Mouse (Mus musculus) monocyte, adult 5-6 weeks (primary cell): ENCODE measurements around the gene 1700019A02Rik. TPM values are rescaled to one million over a fixed set of nuclear protein-coding genes. Genes with fewer than 3 reads are reported as not detected.

Experiments
- ATAC-seq: fragments of 153-309, 156-312 bp; replicated peaks from 2 replicates; pipeline ENCODE4 v1.8.0; 2017; ENCODE audit warnings: mild to moderate bottlenecking; ENCODE audit not compliant: low TSS enrichment, insufficient number of reproducible peaks, severe bottlenecking, poor library complexity, low FRiP score
- total RNA-seq: library from RNA; stranded (forward); fragments of 200-1000, 200-491, 200-594 nt; gene quantifications from 3 replicates; pipeline ENCODE4 v1.2.3, GENCODE M21; 2017

1700019A02Rik gene
- total RNA-seq: 2.8 TPM in 1 of 3 replicates, not detected in the others

GRCm38 (mm10) chr1:53187536-53187935, at the start of gene 1700019A02Rik:
Gene 1700019A02Rik (minus strand): TSS chr1:53187636.
- no peak for ATAC-seq

- no peak for ATAC-seq
These were observed 38.6 kb upstream of the 1700019A02Rik start for GRCm38 (mm10) chr1:53226063-53226462.

GRCm38 (mm10) chr1:53225616-53226015, 38.2 kb upstream of the 1700019A02Rik start:
- ATAC-seq: no peak

GRCm38 (mm10) chr1:53224775-53225174, 37.3 kb upstream of the 1700019A02Rik start:
- ATAC-seq: no peak

- ATAC-seq: no peak
These were observed 22.7 kb upstream of the 1700019A02Rik start for GRCm38 (mm10) chr1:53210136-53210535.

GRCm38 (mm10) chr1:53203902-53204301, 16.5 kb upstream of the 1700019A02Rik start:
- ATAC-seq: no peak

- ATAC-seq: no peak
These were observed 14.3 kb upstream of the 1700019A02Rik start for GRCm38 (mm10) chr1:53201630-53202199.

GRCm38 (mm10) chr1:53194536-53194935, 7.1 kb upstream of the 1700019A02Rik start:
- ATAC-seq: no peak

GRCm38 (mm10) chr1:53191234-53191633, 3.8 kb upstream of the 1700019A02Rik start:
- no peak for ATAC-seq

GRCm38 (mm10) chr1:53189620-53190019, 2.2 kb upstream of the 1700019A02Rik start:
- no peak for ATAC-seq

- ATAC-seq: no peak
These were observed 1.1 kb downstream of the 1700019A02Rik start for GRCm38 (mm10) chr1:53186301-53186700.

GRCm38 (mm10) chr1:53157715-53158114, 29.7 kb downstream of the 1700019A02Rik start:
- ATAC-seq: no peak

- ATAC-seq: no peak
These were observed 64.4 kb downstream of the 1700019A02Rik start for GRCm38 (mm10) chr1:53123066-53123465.

GRCm38 (mm10) chr1:53110561-53110960, 76.9 kb downstream of the 1700019A02Rik start:
- no peak for ATAC-seq

Other genes with a start within 250 kb of the 1700019A02Rik start
- gene 1700019D03Rik, start 167.5 kb downstream of the 1700019A02Rik start, total RNA-seq: 0.19 to 0.87 TPM (median 0.43 TPM) in 3 replicates
- gene Mstn, start 126.0 kb downstream of the 1700019A02Rik start, total RNA-seq: not detected in 3 replicates
- 4.2 to 19.1 TPM (median 9.0 TPM) in 3 replicates for gene Pms1, start 109.4 kb upstream of the 1700019A02Rik start, total RNA-seq
- 35.0 to 49.4 TPM (median 48.8 TPM) in 3 replicates for gene Ormdl1, start 109.5 kb upstream of the 1700019A02Rik start, total RNA-seq
- gene Gm28778, start 109.5 kb upstream of the 1700019A02Rik start, total RNA-seq: 6.4 TPM in 1 of 3 replicates, not detected in the others
- 3.8 to 9.8 TPM (median 4.4 TPM) in 3 replicates for gene Osgepl1, start 126.0 kb upstream of the 1700019A02Rik start, total RNA-seq
- gene Asdurf, start 165.0 kb upstream of the 1700019A02Rik start, total RNA-seq: 95.7 to 394 TPM (median 171 TPM) in 3 replicates
- not detected in 3 replicates for gene Gm28551, start 165.0 kb upstream of the 1700019A02Rik start, total RNA-seq
- gene Asnsd1, start 165.1 kb upstream of the 1700019A02Rik start, total RNA-seq: 65.7 to 81.0 TPM (median 73.5 TPM) in 3 replicates